Mouse (Mus musculus) CD4-positive, CD25-positive, alpha-beta regulatory T cell, adult 4 months (primary cell): ENCODE measurements around the gene Dync1i2. TPM values are rescaled to one million over a fixed set of nuclear protein-coding genes. Genes with fewer than 3 reads are reported as not detected.

Experiments used
- polyA plus RNA-seq, 2 experiments: library from polyadenylated mRNA; unstranded; fragments of 100-300 nt; shearing (Covaris generic); gene quantifications; one replicate each; pipeline ENCODE4 v1.2.1; 2017

The Dync1i2 gene
- polyA plus RNA-seq, 2 experiments from 2014 or later = 85.0 to 94.7 TPM

Other genes with a start within 250 kb of the Dync1i2 start
- gene Dcaf17, start 156.4 kb upstream of the Dync1i2 start, polyA plus RNA-seq = 10 to 100 TPM; 25.2 to 27.4 TPM
- 10 to 100 TPM; 22.3 to 24.8 TPM for gene Mettl8, start 156.1 kb upstream of the Dync1i2 start, polyA plus RNA-seq
- under 1 TPM; 0.25 to 0.26 TPM for gene Cybrd1, start 93.8 kb upstream of the Dync1i2 start, polyA plus RNA-seq
- gene Slc25a12, start 156.0 kb downstream of the Dync1i2 start, polyA plus RNA-seq = 10 to 100 TPM; 74.4 to 89.2 TPM
- 10 to 100 TPM; 57.1 to 58.8 TPM for gene Hat1, start 177.3 kb downstream of the Dync1i2 start, polyA plus RNA-seq
- gene Metap1d, start 241.6 kb downstream of the Dync1i2 start, polyA plus RNA-seq = 10 to 100 TPM; 31.5 to 35.3 TPM